11 mouse cellular contexts compared by ENCODE assay signal in genomic region chr2:32440164-32440563, GRCm38 (mm10). TPM values are rescaled to one million over a fixed set of nuclear protein-coding genes. Genes with fewer than 3 reads are reported as not detected.
DNase-seq lines count a peak whose midpoint lies in the region; ATAC-seq and TF ChIP-seq lines count a peak whose summit lies in the region.
"Had no signal": no experiment of that assay in that cellular context is flagged by ENCODE, and none has a peak within 500 bp of the region (broad histone marks: within the 10 kb centered on the region; RNA-seq: fewer than 3 reads in every experiment).

No protein-coding gene starts in this region.

- H3K27me3 ChIP-seq in heart, postnatal 0 days (ENCODE audit: control insufficient read depth, insufficient read depth, low read length), result no peaks in the 10 kb centered on the region
- no peaks in the 10 kb centered on the region for H3K27me3 ChIP-seq in neural tube, embryonic 12.5 days (replicated peaks)
- H3K27me3 ChIP-seq in intestine, embryonic 14.5 days (replicated peaks; ENCODE audit: control insufficient read depth, insufficient read depth, low read length), result no peaks in the 10 kb centered on the region
- H3K27me3 ChIP-seq: limb, embryonic 13.5 days had no signal

- peak overlapping the region; percentile 55 for H3K27ac ChIP-seq in heart, postnatal 0 days (ENCODE audit: low read depth)
- no peak overlapping the region for H3K27ac ChIP-seq in neural tube, embryonic 12.5 days
- peak overlapping the region; percentile 5 for H3K27ac ChIP-seq in intestine, embryonic 14.5 days (ENCODE audit: low read depth)
- H3K27ac ChIP-seq: limb, embryonic 13.5 days had no signal

- no peak for DNase-seq in heart, postnatal 0 days (ENCODE audit: low spot score)
- DNase-seq in heart, adult 11 months, result no peak
- DNase-seq in neural tube, embryonic 10.5 days (ENCODE audit: extremely low spot score, low spot score), result no peak
- DNase-seq in intestine, embryonic 14.5 days (ENCODE audit: low spot score), result no peak
- DNase-seq in spleen, postnatal 14 days (ENCODE audit: low spot score in 2 of 2), result no peak
- no peak for DNase-seq in spleen, postnatal 4 days (ENCODE audit: low spot score in 2 of 2)
- no peak for DNase-seq in layer of hippocampus, postnatal 10 days (ENCODE audit: low spot score in 2 of 2)
- DNase-seq: gastrocnemius, postnatal 25 days; thymus, adult 2 months had no signal

- no peak overlapping the region for H3K4me2 ChIP-seq in heart, postnatal 0 days (ENCODE audit: low read depth, low read length)
- H3K4me2 ChIP-seq in neural tube, embryonic 12.5 days (replicated peaks), result no peak overlapping the region
- no peak overlapping the region for H3K4me2 ChIP-seq in intestine, embryonic 14.5 days (ENCODE audit: low read length)
- H3K4me2 ChIP-seq: limb, embryonic 13.5 days had no signal

- no peak for TF ChIP-seq CTCF in heart, postnatal 0 days (IDR thresholded peaks at IDR 0.05; ENCODE audit: low read depth)

- H3K36me3 ChIP-seq in heart, postnatal 0 days (replicated peaks; ENCODE audit: control insufficient read depth, insufficient read depth, low read length), result peaks cover 8% of the 10 kb centered on the region; the same call in 1 of the 2 replicates
- H3K36me3 ChIP-seq in neural tube, embryonic 12.5 days, result peaks cover 3% of the 10 kb centered on the region
- H3K36me3 ChIP-seq in intestine, embryonic 14.5 days (ENCODE audit: control insufficient read depth, insufficient read depth, low read length), result peaks cover 4% of the 10 kb centered on the region; the same call in 1 of the 2 replicates

- no peak for ATAC-seq in heart, postnatal 0 days (ENCODE audit: insufficient read depth, low read depth)
- no peak for ATAC-seq in neural tube, embryonic 12.5 days (ENCODE audit: low FRiP score, low read depth)
- no peak for ATAC-seq in intestine, embryonic 14.5 days (replicated peaks; ENCODE audit: low FRiP score, low TSS enrichment, low read depth)

- 41% methylated on average over 2 of the region's 2 CpGs for WGBS in heart, postnatal 0 days
- 46% methylated on average over 2 of the region's 2 CpGs for WGBS in neural tube, embryonic 12.5 days
- 36% methylated on average over 2 of the region's 2 CpGs for whole genome bisulfite sequencing in intestine, embryonic 14.5 days

- no peak for TF ChIP-seq EP300 in heart, postnatal 0 days (IDR thresholded peaks at IDR 0.05; ENCODE audit: low read depth)

- H3K4me3 ChIP-seq in heart, postnatal 0 days (ENCODE audit: low read depth, low read length), result no peak overlapping the region
- H3K4me3 ChIP-seq in neural tube, embryonic 12.5 days, result peak overlapping the region; percentile 7; the same call in 1 of the 2 replicates
- no peak overlapping the region for H3K4me3 ChIP-seq in intestine, embryonic 14.5 days (ENCODE audit: low read depth, low read length)
- H3K4me3 ChIP-seq: limb, embryonic 13.5 days had no signal

- peaks cover 19% of the 10 kb centered on the region for H3K4me1 ChIP-seq in heart, postnatal 0 days (ENCODE audit: control insufficient read depth, insufficient read depth)
- peaks cover 21% of the 10 kb centered on the region for H3K4me1 ChIP-seq in neural tube, embryonic 12.5 days
- H3K4me1 ChIP-seq in intestine, embryonic 14.5 days (replicated peaks; ENCODE audit: control insufficient read depth, insufficient read depth, low read length), result peaks cover 32% of the 10 kb centered on the region

- no peak overlapping the region for H3K9ac ChIP-seq in heart, postnatal 0 days (replicated peaks; ENCODE audit: low read depth, low read length)
- H3K9ac ChIP-seq in neural tube, embryonic 12.5 days, result no peak overlapping the region
- no peak overlapping the region for H3K9ac ChIP-seq in intestine, embryonic 14.5 days (ENCODE audit: low read length)
- H3K9ac ChIP-seq: limb, embryonic 13.5 days had no signal

- H3K9me3 ChIP-seq in heart, postnatal 0 days (replicated peaks; ENCODE audit: control insufficient read depth, low read length), result no peaks in the 10 kb centered on the region
- H3K9me3 ChIP-seq in neural tube, embryonic 12.5 days, result no peaks in the 10 kb centered on the region
- H3K9me3 ChIP-seq in intestine, embryonic 14.5 days (ENCODE audit: control insufficient read depth, low read length), result no peaks in the 10 kb centered on the region
- H3K9me3 ChIP-seq: limb, embryonic 13.5 days had no signal

RNA-seq across cellular contexts. Expression of gene Naif1, which starts 10.1 kb away (rescaled TPM):
- 3.2 and 4.2 TPM in 2 replicates for total RNA-seq in heart, postnatal 0 days (2014; rRNA removed; ENCODE audit: low replicate concordance)
- 3.3 and 3.5 TPM in 2 replicates for polyA plus RNA-seq in heart, postnatal 0 days (2015; fragmentation: Nextera tagmentation; extraction: Ambion mirVana)
- 5.7 and 6.0 TPM in 2 replicates for polyA plus RNA-seq in neural tube, embryonic 12.5 days (2016; fragmentation: Nextera tagmentation; extraction: Ambion mirVana)
- polyA plus RNA-seq in intestine, embryonic 14.5 days (2014; fragmentation: Nextera tagmentation; extraction: Ambion mirVana), result 5.8 and 6.0 TPM in 2 replicates
- total RNA-seq in layer of hippocampus, postnatal 10 days (2021), result 1 to 10 TPM; 3.4 TPM

RNA-seq across cellular contexts. Expression of gene Slc25a25, which starts 11.1 kb away (rescaled TPM):
- total RNA-seq in heart, postnatal 0 days (2014; rRNA removed; ENCODE audit: low replicate concordance), result 12.5 and 16.0 TPM in 2 replicates
- polyA plus RNA-seq in heart, postnatal 0 days (2015; fragmentation: Nextera tagmentation; extraction: Ambion mirVana), result 6.5 and 6.6 TPM in 2 replicates
- 41.6 and 44.0 TPM in 2 replicates for polyA plus RNA-seq in neural tube, embryonic 12.5 days (2016; fragmentation: Nextera tagmentation; extraction: Ambion mirVana)
- 17.8 and 18.2 TPM in 2 replicates for polyA plus RNA-seq in intestine, embryonic 14.5 days (2014; fragmentation: Nextera tagmentation; extraction: Ambion mirVana)
- total RNA-seq in layer of hippocampus, postnatal 10 days (2021), result 10 to 100 TPM; 46.0 to 48.9 TPM

RNA-seq across cellular contexts. Expression of gene Ptges2, which starts 44.5 kb away (rescaled TPM):
- total RNA-seq in heart, postnatal 0 days (2014; rRNA removed; ENCODE audit: low replicate concordance), result 33.9 and 46.7 TPM in 2 replicates
- 62.6 and 65.4 TPM in 2 replicates for polyA plus RNA-seq in heart, postnatal 0 days (2015; fragmentation: Nextera tagmentation; extraction: Ambion mirVana)
- 35.8 and 40.5 TPM in 2 replicates for polyA plus RNA-seq in neural tube, embryonic 12.5 days (2016; fragmentation: Nextera tagmentation; extraction: Ambion mirVana)
- 36.4 and 37.0 TPM in 2 replicates for polyA plus RNA-seq in intestine, embryonic 14.5 days (2014; fragmentation: Nextera tagmentation; extraction: Ambion mirVana)
- total RNA-seq in layer of hippocampus, postnatal 10 days (2021), result 10 to 100 TPM; 42.0 to 42.5 TPM

RNA-seq across cellular contexts. Expression of gene Lcn2, which starts 52.1 kb away (rescaled TPM):
- total RNA-seq in heart, postnatal 0 days (2014; rRNA removed; ENCODE audit: low replicate concordance), result 1.1 and 6.0 TPM in 2 replicates
- 1.8 and 2.0 TPM in 2 replicates for polyA plus RNA-seq in heart, postnatal 0 days (2015; fragmentation: Nextera tagmentation; extraction: Ambion mirVana)
- polyA plus RNA-seq in neural tube, embryonic 12.5 days (2016; fragmentation: Nextera tagmentation; extraction: Ambion mirVana), result 0.68 and 1.1 TPM in 2 replicates
- 0.93 TPM in 1 of 2 replicates, not detected in the other for polyA plus RNA-seq in intestine, embryonic 14.5 days (2014; fragmentation: Nextera tagmentation; extraction: Ambion mirVana)
- 1 to 10 TPM; 2.4 to 2.9 TPM for total RNA-seq in layer of hippocampus, postnatal 10 days (2021)

RNA-seq across cellular contexts. Expression of gene 1110008P14Rik, which starts 58.4 kb away (rescaled TPM):
- total RNA-seq in heart, postnatal 0 days (2014; rRNA removed; ENCODE audit: low replicate concordance), result 159 and 195 TPM in 2 replicates
- 77.0 and 84.9 TPM in 2 replicates for polyA plus RNA-seq in heart, postnatal 0 days (2015; fragmentation: Nextera tagmentation; extraction: Ambion mirVana)
- polyA plus RNA-seq in neural tube, embryonic 12.5 days (2016; fragmentation: Nextera tagmentation; extraction: Ambion mirVana), result 86.4 and 87.9 TPM in 2 replicates
- polyA plus RNA-seq in intestine, embryonic 14.5 days (2014; fragmentation: Nextera tagmentation; extraction: Ambion mirVana), result 35.7 and 36.8 TPM in 2 replicates
- total RNA-seq in layer of hippocampus, postnatal 10 days (2021), result 100 to 1,000 TPM; 163 to 168 TPM
